Mouse (Mus musculus) C2C12 (cell line): ENCODE measurements around the gene Psmg3. TPM values are rescaled to one million over a fixed set of nuclear protein-coding genes. Genes with fewer than 3 reads are reported as not detected.

Source experiments
- H3K27me3 ChIP-seq: one replicate; pipeline ENCODE4 v1.6.1; 2011; ENCODE audit not compliant: control insufficient read depth, insufficient read depth, insufficient read length
- H3K36me3 ChIP-seq: one replicate; pipeline ENCODE4 v1.6.1; 2011; ENCODE audit not compliant: control insufficient read depth, insufficient read depth
- H3K4me3 ChIP-seq: one replicate; pipeline ENCODE4 v1.5.1; 2011; ENCODE audit warnings: mild to moderate bottlenecking, control low read depth; ENCODE audit not compliant: poor library complexity, insufficient read depth, severe bottlenecking
- H3K79me2 ChIP-seq: one replicate; pipeline ENCODE4 v1.6.1; 2011; ENCODE audit not compliant: control insufficient read depth, insufficient read depth
- H3K79me3 ChIP-seq: one replicate; pipeline ENCODE4 v1.6.1; 2011; ENCODE audit warnings: low read depth, control low read depth
- H3ac ChIP-seq: one replicate; pipeline ENCODE3; 2011; ENCODE audit warnings: low read depth; ENCODE audit not compliant: control insufficient read depth, insufficient read length
- CEBPB ChIP-seq: IDR thresholded peaks from one replicate; pipeline ENCODE4 v1.6.1; 2011; ENCODE audit warnings: low read depth, mild to moderate bottlenecking, control low read depth, moderate library complexity
- CTCF ChIP-seq: IDR thresholded peaks from one replicate; pipeline ENCODE4 v1.5.1; 2011; ENCODE audit not compliant: control insufficient read depth, insufficient read depth, insufficient read length
- FOSL1 ChIP-seq: IDR thresholded peaks from one replicate; pipeline ENCODE4 v1.8.0; 2011; ENCODE audit warnings: mild to moderate bottlenecking, low read length; ENCODE audit not compliant: poor library complexity, insufficient read depth, severe bottlenecking
- MAX ChIP-seq: IDR thresholded peaks from one replicate; pipeline ENCODE4 v1.6.1; 2011; ENCODE audit warnings: mild to moderate bottlenecking, control low read depth
- MYOD1 ChIP-seq: IDR thresholded peaks from one replicate; pipeline ENCODE4 v1.6.1; 2011; ENCODE audit warnings: low read depth; ENCODE audit not compliant: control insufficient read depth, insufficient read length
- MYOG ChIP-seq: IDR thresholded peaks from one replicate; pipeline ENCODE4 v1.6.1; 2011; ENCODE audit not compliant: control insufficient read depth, insufficient read length; ENCODE audit errors: extremely low read depth
- USF1 ChIP-seq: IDR thresholded peaks from one replicate; pipeline ENCODE4 v1.6.1; 2011; ENCODE audit warnings: low read depth, mild to moderate bottlenecking, control low read depth, moderate library complexity
- polyA plus RNA-seq: library from polyadenylated mRNA; unstranded; fragments of >200 nt; fragmentation: generic; extraction: Trizol; gene quantifications from one replicate; pipeline ENCODE4 v1.2.1, GENCODE M21; 2012; ENCODE audit warnings: missing spikeins

Psmg3 gene
- polyA plus RNA-seq, 1 experiment = 68.8 TPM

DNA sequence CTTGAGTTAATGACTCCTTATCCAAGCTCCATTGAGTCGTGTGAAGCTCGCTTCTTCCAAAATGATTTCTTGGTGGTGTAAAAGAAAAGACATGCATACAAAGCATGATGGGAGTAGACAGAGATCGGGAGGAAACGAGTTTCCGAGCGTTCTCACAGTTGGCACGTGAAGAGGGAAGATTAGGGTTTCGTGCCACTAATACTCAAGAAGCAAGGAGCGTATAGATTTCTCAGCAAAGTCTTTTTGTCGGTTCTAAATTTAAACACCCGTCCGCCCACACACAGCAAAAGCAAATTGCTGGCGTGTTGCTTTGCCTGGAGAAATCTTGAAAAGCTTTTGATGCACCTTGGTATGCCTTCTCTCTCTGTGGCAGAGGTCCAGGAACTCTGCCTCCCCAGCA is 2.7 kb upstream of the Psmg3 start:
- Histone ChIP-seq H3K79me3 (peaks cover 14% of the 10 kb centered on the region), H3ac (no peak overlapping the region), H3K36me3 (peaks cover 11% of the 10 kb centered on the region), H3K79me2 (peaks cover 18% of the 10 kb centered on the region), H3K4me3 (no peak overlapping the region), H3K27me3 (no peaks in the 10 kb centered on the region)
- no peak for TF ChIP-seq FOSL1
- no peak for TF ChIP-seq MYOG
- TF ChIP-seq MAX = no peak
- TF ChIP-seq CEBPB = no peak
- no peak for TF ChIP-seq USF1
- TF ChIP-seq CTCF = no peak

DNA sequence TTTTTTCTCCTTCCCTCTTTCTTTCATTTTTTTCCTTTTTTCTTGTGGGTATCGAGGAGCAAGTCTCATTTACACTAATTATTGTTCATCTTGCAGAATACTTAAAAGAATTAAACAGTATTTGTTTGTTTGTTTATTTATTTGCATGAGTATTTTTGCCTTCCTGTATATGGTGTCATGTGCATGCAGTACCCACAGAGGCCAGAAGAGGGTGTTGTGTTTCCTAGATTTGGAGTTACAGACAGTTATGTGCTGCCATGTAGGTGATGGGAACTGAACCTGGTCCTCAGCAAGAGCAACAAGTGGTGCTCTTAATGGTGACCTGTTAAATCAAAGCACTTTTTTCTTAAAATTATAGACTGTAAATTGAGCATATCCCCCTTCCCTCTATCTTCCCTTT is 908 bp upstream of the Psmg3 start:
- Histone ChIP-seq H3K4me3 (no peak overlapping the region), H3K79me3 (peaks cover 14% of the 10 kb centered on the region), H3K36me3 (peaks cover 25% of the 10 kb centered on the region), H3K79me2 (peaks cover 18% of the 10 kb centered on the region), H3K27me3 (no peaks in the 10 kb centered on the region), H3ac (no peak overlapping the region)
- TF ChIP-seq CTCF (no peak), FOSL1 (no peak), MAX (no peak), MYOG (no peak), USF1 (no peak), MYOD1 (no peak), CEBPB (no peak)

DNA sequence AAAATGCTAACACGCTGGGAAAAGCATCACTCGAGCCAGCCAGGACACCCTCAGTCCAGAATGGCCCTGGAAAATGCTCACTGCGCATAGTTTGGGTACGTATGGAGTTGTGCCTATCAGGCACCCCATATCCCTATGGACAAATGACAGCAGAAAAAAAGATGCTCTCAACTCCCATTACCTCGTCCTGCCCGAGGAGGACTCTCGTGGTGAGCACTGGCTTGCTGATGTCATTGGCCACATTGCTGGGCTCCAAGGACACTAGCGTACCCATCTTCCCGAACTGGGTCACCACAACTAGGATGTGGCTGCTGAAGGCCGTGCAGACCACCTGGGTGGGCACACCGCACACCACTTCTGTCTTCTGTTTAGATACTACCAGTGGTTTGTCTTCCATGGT is 738 bp downstream of the Psmg3 start:
- TF ChIP-seq USF1 (no peak), MYOD1 (no peak), MYOG (no peak), FOSL1 (no peak), CEBPB (no peak), CTCF (no peak), MAX (no peak)
- H3K79me3 ChIP-seq = peaks cover 14% of the 10 kb centered on the region
- H3K27me3 ChIP-seq = no peaks in the 10 kb centered on the region
- H3K4me3 ChIP-seq = peak overlapping the region; percentile 95
- peaks cover 18% of the 10 kb centered on the region for H3K79me2 ChIP-seq
- peak overlapping the region; percentile 91 for H3ac ChIP-seq
- H3K36me3 ChIP-seq = peaks cover 30% of the 10 kb centered on the region

GRCm38 (mm10) chr5:139824531-139824930 is 2.2 kb downstream of the Psmg3 start:
- Histone ChIP-seq H3K36me3 (peaks cover 30% of the 10 kb centered on the region), H3K4me3 (no peak overlapping the region), H3K79me2 (peaks cover 18% of the 10 kb centered on the region), H3K79me3 (peaks cover 14% of the 10 kb centered on the region), H3K27me3 (no peaks in the 10 kb centered on the region), H3ac (no peak overlapping the region)
- TF ChIP-seq CTCF (no peak), MYOG (no peak), MYOD1 (no peak), USF1 (no peak), FOSL1 (no peak), CEBPB (no peak), MAX (no peak)

GRCm38 (mm10) chr5:139821466-139822459 is 4.9 kb downstream of the Psmg3 start:
- no peak overlapping the region for H3ac ChIP-seq
- no peaks in the 10 kb centered on the region for H3K27me3 ChIP-seq
- H3K79me3 ChIP-seq = peaks cover 14% of the 10 kb centered on the region
- TF ChIP-seq MYOG = no peak
- TF ChIP-seq CTCF = no peak
- TF ChIP-seq MYOD1 = peak; percentile 3
- TF ChIP-seq USF1 = no peak
- H3K36me3 ChIP-seq = peaks cover 30% of the 10 kb centered on the region
- no peak overlapping the region for H3K4me3 ChIP-seq
- peaks cover 18% of the 10 kb centered on the region for H3K79me2 ChIP-seq
